Mouse (Mus musculus): ENCODE results near the gene Rdh5. TPM values are rescaled to one million over a fixed set of nuclear protein-coding genes. Genes with fewer than 3 reads are reported as not detected.

Rdh5 gene
- polyA plus RNA-seq, 1 experiment from 2014 or later: 14.2 TPM

GRCm38 (mm10) chr10:128915550-128915949 lies 7.1 kb downstream of the Rdh5 start:
- H3K27ac ChIP-seq: no peak overlapping the region
- no peak overlapping the region for H3K9ac ChIP-seq
- H3K4me2 ChIP-seq (replicated peaks): no peak overlapping the region
- H3K4me3 ChIP-seq: no peak overlapping the region
- H3K27me3 ChIP-seq: no peaks in the 10 kb centered on the region
- no peak for ATAC-seq (ENCODE audit: insufficient number of reproducible peaks, insufficient read depth, low FRiP score, low TSS enrichment)
- peaks cover 64% of the 10 kb centered on the region for H3K36me3 ChIP-seq
- no peaks in the 10 kb centered on the region for H3K9me3 ChIP-seq
- whole genome bisulfite sequencing: 94% methylated on average over 2 of the region's 2 CpGs
- peaks cover 29% of the 10 kb centered on the region for H3K4me1 ChIP-seq

GRCm38 (mm10) chr10:128913696-128914095 lies 9.0 kb downstream of the Rdh5 start:
- H3K4me2 ChIP-seq (replicated peaks): no peak overlapping the region
- no peaks in the 10 kb centered on the region for H3K9me3 ChIP-seq
- no peak for ATAC-seq (ENCODE audit: insufficient number of reproducible peaks, insufficient read depth, low FRiP score, low TSS enrichment)
- H3K9ac ChIP-seq: no peak overlapping the region
- peaks cover 18% of the 10 kb centered on the region for H3K4me1 ChIP-seq
- no peak overlapping the region for H3K27ac ChIP-seq
- peaks cover 64% of the 10 kb centered on the region for H3K36me3 ChIP-seq
- no peaks in the 10 kb centered on the region for H3K27me3 ChIP-seq
- 86% methylated on average over 12 of the region's 12 CpGs for WGBS
- no peak overlapping the region for H3K4me3 ChIP-seq

DNA sequence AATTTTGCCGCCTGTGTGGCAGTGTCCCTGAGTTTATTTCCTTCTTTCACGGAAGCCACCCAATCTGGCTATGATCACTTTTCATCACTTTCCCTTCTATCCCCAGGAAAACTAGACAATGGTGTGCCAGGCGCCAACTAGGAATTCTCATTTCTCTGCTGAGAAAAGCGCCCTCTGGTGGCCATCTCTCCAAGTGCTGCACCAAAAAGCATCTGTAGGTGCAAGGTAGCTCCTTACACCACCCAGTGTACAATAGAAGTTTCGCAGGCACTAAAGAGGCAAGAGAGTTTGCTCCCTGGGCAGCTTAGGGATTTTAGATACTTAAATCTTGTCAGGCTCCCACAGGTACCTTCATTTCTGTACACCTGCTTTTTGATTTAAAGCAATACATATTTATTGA lies 9.5 kb downstream of the Rdh5 start:
- ATAC-seq (ENCODE audit: insufficient number of reproducible peaks, insufficient read depth, low FRiP score, low TSS enrichment): no peak
- Histone ChIP-seq H3K4me3 (no peak overlapping the region), H3K36me3 (peaks cover 59% of the 10 kb centered on the region), H3K9me3 (no peaks in the 10 kb centered on the region), H3K27me3 (no peaks in the 10 kb centered on the region), H3K9ac (peak overlapping the region; percentile 12; the same call in 1 of the 2 replicates), H3K4me2 (replicated peaks) (no peak overlapping the region), H3K27ac (peak overlapping the region; percentile 50; the same call in 1 of the 2 replicates), H3K4me1 (peaks cover 18% of the 10 kb centered on the region)
- 10% methylated on average over 5 of the region's 5 CpGs for WGBS

- WGBS: 73% methylated on average over 4 of the region's 4 CpGs
- no peak overlapping the region for H3K4me3 ChIP-seq
These were observed 9.9 kb downstream of the Rdh5 start for GRCm38 (mm10) chr10:128912791-128913190.

GRCm38 (mm10) chr10:128912268-128912667 lies 10.4 kb downstream of the Rdh5 start:
- Histone ChIP-seq H3K4me3 (no peak overlapping the region), H3K36me3 (peaks cover 50% of the 10 kb centered on the region), H3K4me1 (peaks cover 18% of the 10 kb centered on the region), H3K4me2 (replicated peaks) (0 out of 2 replicates have a peak overlapping the region, but pooled peaks have one; percentile 2), H3K9me3 (no peaks in the 10 kb centered on the region), H3K27me3 (no peaks in the 10 kb centered on the region), H3K27ac (0 out of 2 replicates have a peak overlapping the region, but pooled peaks have one; percentile 50), H3K9ac (peak overlapping the region; percentile 12; the same call in 1 of the 2 replicates)
- WGBS: 91% methylated on average over 4 of the region's 4 CpGs
- no peak for ATAC-seq (ENCODE audit: insufficient number of reproducible peaks, insufficient read depth, low FRiP score, low TSS enrichment)

More at GRCm38 (mm10) chr10:128912791-128913190, 9.9 kb downstream of the Rdh5 start:
- H3K9me3 ChIP-seq: no peaks in the 10 kb centered on the region
- H3K27ac ChIP-seq: peak overlapping the region; percentile 50; the same call in 1 of the 2 replicates
- no peak for ATAC-seq (ENCODE audit: insufficient number of reproducible peaks, insufficient read depth, low FRiP score, low TSS enrichment)
- H3K4me1 ChIP-seq: peaks cover 18% of the 10 kb centered on the region
- peak overlapping the region; percentile 12; the same call in 1 of the 2 replicates for H3K9ac ChIP-seq
- no peaks in the 10 kb centered on the region for H3K27me3 ChIP-seq
- no peak overlapping the region for H3K4me2 ChIP-seq (replicated peaks)
- H3K36me3 ChIP-seq: peaks cover 55% of the 10 kb centered on the region

- Histone ChIP-seq H3K27ac (peak overlapping the region; percentile 37; the same call in 1 of the 2 replicates), H3K4me2 (replicated peaks) (peak overlapping the region; percentile 61), H3K9ac (peak overlapping the region; percentile 87; the same call in 1 of the 2 replicates), H3K4me3 (peak overlapping the region; percentile 75), H3K27me3 (no peaks in the 10 kb centered on the region), H3K9me3 (no peaks in the 10 kb centered on the region), H3K36me3 (peaks cover 41% of the 10 kb centered on the region), H3K4me1 (peaks cover 18% of the 10 kb centered on the region)
- WGBS: 90% methylated on average over 6 of the region's 6 CpGs
- ATAC-seq (ENCODE audit: insufficient number of reproducible peaks, insufficient read depth, low FRiP score, low TSS enrichment): no peak
These were observed 11.3 kb downstream of the Rdh5 start for GRCm38 (mm10) chr10:128911430-128911829.

GRCm38 (mm10) chr10:128910066-128910841 lies 12.4 kb downstream of the Rdh5 start:
- WGBS: under 1% methylated on average over 61 of the region's 66 CpGs
- Histone ChIP-seq H3K27me3 (no peaks in the 10 kb centered on the region), H3K36me3 (peaks cover 32% of the 10 kb centered on the region), H3K27ac (peak overlapping the region; percentile 94), H3K4me2 (replicated peaks) (peak overlapping the region; percentile 61), H3K4me3 (peak overlapping the region; percentile 75), H3K9ac (peak overlapping the region; percentile 87), H3K9me3 (no peaks in the 10 kb centered on the region), H3K4me1 (peaks cover 18% of the 10 kb centered on the region)
- ATAC-seq (ENCODE audit: insufficient number of reproducible peaks, insufficient read depth, low FRiP score, low TSS enrichment): peak; percentile 6; the same call in 1 of the 2 replicates

DNA sequence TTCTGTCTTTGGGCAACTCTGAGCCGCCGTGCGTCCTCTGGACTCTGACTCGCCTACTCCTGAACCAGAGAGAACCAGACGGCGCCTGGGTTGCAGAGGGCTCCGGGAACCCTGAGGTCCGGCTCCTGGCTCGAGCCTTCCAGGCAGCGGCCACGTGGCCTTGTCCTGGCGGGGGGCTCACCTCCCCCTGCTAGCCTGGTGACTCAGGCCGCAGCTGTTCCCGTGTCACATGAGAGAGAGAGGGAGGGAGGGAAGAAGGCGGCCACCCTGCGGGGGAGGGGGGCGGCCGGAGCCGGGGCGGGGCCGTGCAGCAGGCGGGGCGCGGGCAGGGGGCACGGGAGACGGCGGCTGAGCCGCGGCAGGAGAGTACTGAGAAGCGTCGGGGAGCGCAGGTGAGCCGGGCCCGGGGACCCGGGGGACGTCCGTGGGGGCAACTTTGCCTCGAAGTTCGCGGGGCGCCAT lies 13.1 kb downstream of the Rdh5 start:
- peak overlapping the region; percentile 61 for H3K4me2 ChIP-seq (replicated peaks)
- H3K9ac ChIP-seq: peak overlapping the region; percentile 87
- peak overlapping the region; percentile 94 for H3K27ac ChIP-seq
- no peaks in the 10 kb centered on the region for H3K27me3 ChIP-seq
- peaks cover 27% of the 10 kb centered on the region for H3K36me3 ChIP-seq
- no peaks in the 10 kb centered on the region for H3K9me3 ChIP-seq
- H3K4me1 ChIP-seq: peaks cover 18% of the 10 kb centered on the region
- peak overlapping the region; percentile 75 for H3K4me3 ChIP-seq
- 1% methylated on average over 41 of the region's 41 CpGs for whole genome bisulfite sequencing
- peak; percentile 70 for ATAC-seq (ENCODE audit: insufficient number of reproducible peaks, insufficient read depth, low FRiP score, low TSS enrichment)

GRCm38 (mm10) chr10:128908778-128909448 lies 13.8 kb downstream of the Rdh5 start:
- ATAC-seq (ENCODE audit: insufficient number of reproducible peaks, insufficient read depth, low FRiP score, low TSS enrichment): no peak
- peak overlapping the region; percentile 75 for H3K4me3 ChIP-seq

GRCm38 (mm10) chr10:128904812-128905211 lies 17.9 kb downstream of the Rdh5 start:
- Histone ChIP-seq H3K27me3 (no peaks in the 10 kb centered on the region), H3K27ac (no peak overlapping the region), H3K4me1 (no peaks in the 10 kb centered on the region), H3K36me3 (no peaks in the 10 kb centered on the region), H3K4me2 (replicated peaks) (no peak overlapping the region), H3K9me3 (no peaks in the 10 kb centered on the region), H3K4me3 (no peak overlapping the region), H3K9ac (no peak overlapping the region)
- ATAC-seq (ENCODE audit: insufficient number of reproducible peaks, insufficient read depth, low FRiP score, low TSS enrichment): no peak
- 76% methylated on average over 5 of the region's 5 CpGs for WGBS

More at GRCm38 (mm10) chr10:128908778-128909448, 13.8 kb downstream of the Rdh5 start:
- Histone ChIP-seq H3K36me3 (peaks cover 20% of the 10 kb centered on the region), H3K27ac (peak overlapping the region; percentile 94), H3K9me3 (no peaks in the 10 kb centered on the region), H3K27me3 (no peaks in the 10 kb centered on the region), H3K9ac (peak overlapping the region; percentile 87; the same call in 1 of the 2 replicates), H3K4me2 (replicated peaks) (peak overlapping the region; percentile 61), H3K4me1 (peaks cover 18% of the 10 kb centered on the region)
- 57% methylated on average over 13 of the region's 13 CpGs for WGBS

DNA sequence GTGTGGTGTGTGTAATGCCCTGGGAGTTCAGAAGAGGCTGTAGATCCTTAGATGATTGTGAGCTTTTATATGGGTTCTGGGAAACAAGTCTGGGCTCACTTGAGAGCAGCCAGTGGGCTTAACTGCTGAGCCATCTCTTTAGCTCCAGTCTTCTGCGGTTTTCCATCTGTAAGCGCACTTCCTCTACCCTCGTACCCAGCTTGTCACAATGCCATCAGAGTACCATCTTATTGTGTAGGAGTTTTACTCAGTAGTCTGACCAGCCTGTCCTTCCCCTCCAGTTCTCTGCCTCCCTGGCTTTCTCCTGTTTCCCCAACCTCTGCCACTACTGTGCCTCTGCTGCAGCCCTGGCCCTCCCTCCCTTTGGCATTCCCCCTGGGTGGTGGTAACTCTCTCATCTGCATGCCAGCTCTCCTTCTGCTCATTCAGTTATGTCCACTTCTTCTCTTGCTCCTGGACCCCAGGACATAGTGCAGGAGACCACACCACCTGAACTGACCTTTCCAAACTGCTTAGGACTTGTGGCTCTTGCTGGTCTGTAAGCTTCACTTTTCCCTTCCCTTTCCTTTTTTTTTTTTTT lies 20.2 kb downstream of the Rdh5 start:
- no peaks in the 10 kb centered on the region for H3K9me3 ChIP-seq
- no peak overlapping the region for H3K4me3 ChIP-seq
- H3K4me1 ChIP-seq: no peaks in the 10 kb centered on the region
- H3K9ac ChIP-seq: no peak overlapping the region
- H3K27ac ChIP-seq: no peak overlapping the region
- H3K36me3 ChIP-seq: no peaks in the 10 kb centered on the region
- ATAC-seq (ENCODE audit: insufficient number of reproducible peaks, insufficient read depth, low FRiP score, low TSS enrichment): no peak
- 76% methylated on average over 3 of the region's 3 CpGs for WGBS
- H3K4me2 ChIP-seq (replicated peaks): no peak overlapping the region
- H3K27me3 ChIP-seq: no peaks in the 10 kb centered on the region
